Mouse (Mus musculus): ENCODE measurements at regions not wholly inside any gene's neighbourhood (a gene's known extent, or its start where the extent isn't known, plus 50 kb on each side); places are given as distances from the start of the nearest gene placed in this dataset.

- Histone ChIP-seq H3K4me3 (replicated peaks) (no peak overlapping the region), H3K4me2 (replicated peaks) (no peak overlapping the region), H3K27ac (peak overlapping the region; percentile 45), H3K4me1 (replicated peaks) (peaks cover 20% of the 10 kb centered on the region), H3K9ac (replicated peaks) (0 out of 2 replicates have a peak overlapping the region, but pooled peaks have one; percentile 4), H3K9me3 (no peaks in the 10 kb centered on the region), H3K27me3 (no peaks in the 10 kb centered on the region), H3K36me3 (no peaks in the 10 kb centered on the region)
- ATAC-seq: no peak
- WGBS: 74% methylated on average over 10 of the region's 10 CpGs
These were observed 352.3 kb upstream of the Myt1l start for GRCm38 (mm10) chr12:29175698-29176440.

GRCm38 (mm10) chr12:29177145-29177544 lies 351.0 kb upstream of the Myt1l start:
- no peak for ATAC-seq
- no peaks in the 10 kb centered on the region for H3K9me3 ChIP-seq
- no peaks in the 10 kb centered on the region for H3K27me3 ChIP-seq
- H3K4me1 ChIP-seq (replicated peaks): peaks cover 20% of the 10 kb centered on the region
- H3K27ac ChIP-seq: no peak overlapping the region
- 92% methylated on average over 12 of the region's 12 CpGs for WGBS
- H3K4me2 ChIP-seq (replicated peaks): no peak overlapping the region
- no peaks in the 10 kb centered on the region for H3K36me3 ChIP-seq
- no peak overlapping the region for H3K4me3 ChIP-seq (replicated peaks)
- H3K9ac ChIP-seq (replicated peaks): no peak overlapping the region

- 65% methylated on average over 14 of the region's 14 CpGs for WGBS
- H3K36me3 ChIP-seq: no peaks in the 10 kb centered on the region
- 0 out of 2 replicates have a peak, but pooled peaks have one; percentile 51 for ATAC-seq
- H3K4me2 ChIP-seq (replicated peaks): no peak overlapping the region
- H3K27me3 ChIP-seq: no peaks in the 10 kb centered on the region
- H3K9me3 ChIP-seq: no peaks in the 10 kb centered on the region
- no peak overlapping the region for H3K4me3 ChIP-seq (replicated peaks)
- H3K27ac ChIP-seq: no peak overlapping the region
- no peak overlapping the region for H3K9ac ChIP-seq (replicated peaks)
- H3K4me1 ChIP-seq (replicated peaks): peaks cover 20% of the 10 kb centered on the region
These were observed 349.9 kb upstream of the Myt1l start for GRCm38 (mm10) chr12:29178168-29178895.

- no peak overlapping the region for H3K9ac ChIP-seq (replicated peaks)
- no peaks in the 10 kb centered on the region for H3K36me3 ChIP-seq
- no peak overlapping the region for H3K4me3 ChIP-seq (replicated peaks)
- WGBS: 10% methylated on average over 2 of the region's 2 CpGs
- no peak overlapping the region for H3K4me2 ChIP-seq (replicated peaks)
- H3K27ac ChIP-seq: 0 out of 2 replicates have a peak overlapping the region, but pooled peaks have one; percentile 12
- peak; percentile 63; the same call in 1 of the 2 replicates for ATAC-seq
- H3K4me1 ChIP-seq (replicated peaks): peaks cover 20% of the 10 kb centered on the region
- H3K27me3 ChIP-seq: no peaks in the 10 kb centered on the region
- H3K9me3 ChIP-seq: no peaks in the 10 kb centered on the region
These were observed 348.8 kb upstream of the Myt1l start for GRCm38 (mm10) chr12:29179405-29179804.

- 78% methylated on average over 1 of the region's 1 CpGs for WGBS
- no peak for ATAC-seq
- no peak overlapping the region for H3K9ac ChIP-seq (replicated peaks)
These were observed 347.6 kb upstream of the Myt1l start for GRCm38 (mm10) chr12:29180576-29180975.

GRCm38 (mm10) chr12:29187619-29188018 lies 340.6 kb upstream of the Myt1l start:
- no peak overlapping the region for H3K9ac ChIP-seq (replicated peaks)
- H3K4me1 ChIP-seq (replicated peaks): no peaks in the 10 kb centered on the region
- H3K27me3 ChIP-seq: no peaks in the 10 kb centered on the region
- WGBS: 30% methylated on average over 4 of the region's 4 CpGs
- H3K27ac ChIP-seq: no peak overlapping the region
- no peak overlapping the region for H3K4me2 ChIP-seq (replicated peaks)
- H3K4me3 ChIP-seq (replicated peaks): no peak overlapping the region
- no peak for ATAC-seq
- no peaks in the 10 kb centered on the region for H3K36me3 ChIP-seq
- no peaks in the 10 kb centered on the region for H3K9me3 ChIP-seq

More at GRCm38 (mm10) chr12:29180576-29180975, 347.6 kb upstream of the Myt1l start:
- no peaks in the 10 kb centered on the region for H3K36me3 ChIP-seq
- no peak overlapping the region for H3K4me2 ChIP-seq (replicated peaks)
- no peak overlapping the region for H3K4me3 ChIP-seq (replicated peaks)
- H3K27ac ChIP-seq: no peak overlapping the region
- H3K27me3 ChIP-seq: no peaks in the 10 kb centered on the region
- H3K9me3 ChIP-seq: no peaks in the 10 kb centered on the region
- peaks cover 20% of the 10 kb centered on the region for H3K4me1 ChIP-seq (replicated peaks)

- Histone ChIP-seq H3K4me1 (replicated peaks) (no peaks in the 10 kb centered on the region), H3K4me2 (replicated peaks) (no peak overlapping the region), H3K27me3 (no peaks in the 10 kb centered on the region), H3K27ac (no peak overlapping the region), H3K36me3 (no peaks in the 10 kb centered on the region), H3K9me3 (no peaks in the 10 kb centered on the region), H3K4me3 (replicated peaks) (no peak overlapping the region), H3K9ac (replicated peaks) (no peak overlapping the region)
- no peak for ATAC-seq
- 91% methylated on average over 3 of the region's 3 CpGs for WGBS
These were observed 335.8 kb upstream of the Myt1l start for GRCm38 (mm10) chr12:29192391-29192790.

GRCm38 (mm10) chr12:29211946-29212345 lies 316.2 kb upstream of the Myt1l start:
- H3K9ac ChIP-seq (replicated peaks): no peak overlapping the region
- H3K4me2 ChIP-seq (replicated peaks): no peak overlapping the region
- no peaks in the 10 kb centered on the region for H3K27me3 ChIP-seq
- H3K9me3 ChIP-seq: no peaks in the 10 kb centered on the region
- H3K4me3 ChIP-seq (replicated peaks): no peak overlapping the region
- no peaks in the 10 kb centered on the region for H3K4me1 ChIP-seq (replicated peaks)
- no peak overlapping the region for H3K27ac ChIP-seq
- WGBS: 59% methylated on average over 3 of the region's 3 CpGs
- H3K36me3 ChIP-seq: no peaks in the 10 kb centered on the region
- no peak for ATAC-seq

GRCm38 (mm10) chr12:29213625-29214024 lies 314.6 kb upstream of the Myt1l start:
- ATAC-seq: no peak
- Histone ChIP-seq H3K27me3 (no peaks in the 10 kb centered on the region), H3K4me2 (replicated peaks) (no peak overlapping the region), H3K4me1 (replicated peaks) (no peaks in the 10 kb centered on the region), H3K4me3 (replicated peaks) (no peak overlapping the region), H3K9me3 (no peaks in the 10 kb centered on the region), H3K36me3 (no peaks in the 10 kb centered on the region), H3K27ac (no peak overlapping the region), H3K9ac (replicated peaks) (no peak overlapping the region)
- WGBS: 97% methylated on average over 1 of the region's 1 CpGs

GRCm38 (mm10) chr12:29222099-29222498 lies 306.1 kb upstream of the Myt1l start:
- WGBS: 75% methylated on average over 6 of the region's 6 CpGs
- ATAC-seq: peak; percentile 48; the same call in 1 of the 2 replicates
- Histone ChIP-seq H3K27ac (no peak overlapping the region), H3K4me2 (replicated peaks) (no peak overlapping the region), H3K27me3 (no peaks in the 10 kb centered on the region), H3K9ac (replicated peaks) (no peak overlapping the region), H3K9me3 (no peaks in the 10 kb centered on the region), H3K4me1 (replicated peaks) (no peaks in the 10 kb centered on the region), H3K36me3 (no peaks in the 10 kb centered on the region), H3K4me3 (replicated peaks) (no peak overlapping the region)

- Histone ChIP-seq H3K4me2 (replicated peaks) (no peak overlapping the region), H3K9me3 (no peaks in the 10 kb centered on the region), H3K4me1 (replicated peaks) (no peaks in the 10 kb centered on the region), H3K27ac (no peak overlapping the region), H3K36me3 (no peaks in the 10 kb centered on the region), H3K4me3 (replicated peaks) (no peak overlapping the region), H3K27me3 (no peaks in the 10 kb centered on the region), H3K9ac (replicated peaks) (no peak overlapping the region)
- WGBS: 39% methylated on average over 1 of the region's 1 CpGs
- ATAC-seq: no peak
These were observed 302.2 kb upstream of the Myt1l start for GRCm38 (mm10) chr12:29226001-29226400.

Measured in midbrain, embryonic 13.5 days (tissue).